Mouse (Mus musculus) olfactory bulb, adult 2 months (tissue): ENCODE results near the gene Wdr54. TPM values are rescaled to one million over a fixed set of nuclear protein-coding genes. Genes with fewer than 3 reads are reported as not detected.

Experiments used
- H3K27ac ChIP-seq: fragments of 200-500 bp; 2 replicates; pipeline ENCODE4 v1.5.1; 2012; ENCODE audit warnings: low read depth, low read length; ENCODE audit not compliant: insufficient read depth
- H3K4me1 ChIP-seq: fragments of 200-500 bp; 2 replicates; pipeline ENCODE4 v1.6.1; 2012; ENCODE audit warnings: low read length; ENCODE audit not compliant: control insufficient read depth, insufficient read depth
- H3K4me3 ChIP-seq: fragments of 200-500 bp; 2 replicates; pipeline ENCODE4 v1.5.1; 2012; ENCODE audit warnings: mild to moderate bottlenecking, low read depth, low read length, moderate library complexity; ENCODE audit not compliant: insufficient read depth
- CTCF ChIP-seq: fragments of 200-500 bp; IDR thresholded peaks from 2 replicates; pipeline ENCODE4 v1.5.1; 2012; ENCODE audit warnings: low read depth, mild to moderate bottlenecking, low read length, moderate library complexity; ENCODE audit not compliant: insufficient read depth
- POLR2A ChIP-seq: fragments of 200-500 bp; IDR thresholded peaks from 2 replicates; pipeline ENCODE4 v1.6.1; 2012; ENCODE audit warnings: mild to moderate bottlenecking, low read depth, low read length, moderate library complexity; ENCODE audit not compliant: insufficient read depth
- WGBS: fragments of 180-500 bp; shearing (Covaris S2); methylation state at CpG from one replicate; pipeline ENCODE4 v1.1.7; 2018; 5-methylcytosine and 5-hydroxymethylcytosine counted together
- polyA plus RNA-seq: library from polyadenylated mRNA; stranded (reverse); fragments of >200 nt; gene quantifications from 2 replicates; pipeline ENCODE4 v1.2.4, GENCODE M21; 2012; ENCODE audit warnings: low replicate concordance; ENCODE audit not compliant: missing spikeins, insufficient read depth, insufficient read length

The Wdr54 gene
- polyA plus RNA-seq: not detected in 2 replicates

DNA sequence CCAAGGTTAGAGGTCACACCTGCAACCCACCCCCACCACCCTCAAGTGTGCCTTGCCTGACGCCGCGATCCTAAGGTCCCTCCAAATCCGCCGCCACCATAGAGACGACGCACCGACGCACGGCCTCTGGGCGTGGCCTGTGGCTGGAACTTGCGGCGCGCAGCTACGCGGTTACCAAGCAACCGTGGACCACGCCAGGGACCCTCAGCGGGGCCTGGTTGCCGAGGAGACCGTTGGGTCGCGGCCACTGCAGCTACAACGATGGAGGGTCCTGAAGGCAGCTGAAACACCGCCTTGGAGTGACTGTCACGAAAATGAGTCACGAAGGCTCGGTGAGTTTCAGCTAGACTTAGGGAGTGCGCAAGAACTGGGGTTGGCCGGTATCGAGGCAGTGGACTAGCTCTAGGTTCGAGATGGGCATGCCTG lies at the start of gene Wdr54, which contains the start of gene 1700003E16Rik:
Wdr54 (minus strand) TSS at position 139 of the 426 bp plus-strand sequence.
1700003E16Rik (plus strand) TSS at position 146 of the 426 bp plus-strand sequence.
- under 1% methylated on average over 32 of the region's 32 CpGs for WGBS
- Histone ChIP-seq H3K27ac (no peak within 1 kb of the TSS), H3K4me1 (peaks cover 9% of the 10 kb centered on the region), H3K4me3 (peak within 1 kb of the TSS; percentile 50)
- TF ChIP-seq CTCF (no peak), POLR2A (no peak; the same call in 1 of the 2 replicates)

DNA sequence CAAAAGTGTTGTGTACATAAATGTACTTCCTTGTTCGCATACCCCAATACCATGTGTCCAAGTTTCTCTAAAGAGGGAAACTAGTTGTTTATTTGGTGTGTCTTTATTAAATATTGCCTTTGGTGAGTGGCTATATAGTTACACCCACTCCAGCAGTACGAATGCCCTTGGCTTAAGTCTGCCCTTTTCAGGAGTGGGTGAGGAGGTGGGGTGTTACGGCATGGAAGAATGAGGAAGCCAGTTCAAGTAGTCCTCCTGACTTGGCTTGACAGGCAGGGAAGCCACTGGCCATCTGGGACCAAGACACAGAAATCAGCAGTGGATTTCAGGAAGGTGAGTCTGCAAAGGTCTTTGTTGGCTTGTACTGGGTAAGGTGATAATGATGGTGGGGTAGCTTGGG lies 49.7 kb upstream of the Wdr54 start:
- Histone ChIP-seq H3K27ac (no peak overlapping the region), H3K4me1 (0 out of 2 replicates have a peak, but pooled peaks cover 2% of the 10 kb centered on the region), H3K4me3 (no peak overlapping the region)
- 88% methylated on average over 3 of the region's 3 CpGs for WGBS
- TF ChIP-seq POLR2A (no peak), CTCF (no peak)

DNA sequence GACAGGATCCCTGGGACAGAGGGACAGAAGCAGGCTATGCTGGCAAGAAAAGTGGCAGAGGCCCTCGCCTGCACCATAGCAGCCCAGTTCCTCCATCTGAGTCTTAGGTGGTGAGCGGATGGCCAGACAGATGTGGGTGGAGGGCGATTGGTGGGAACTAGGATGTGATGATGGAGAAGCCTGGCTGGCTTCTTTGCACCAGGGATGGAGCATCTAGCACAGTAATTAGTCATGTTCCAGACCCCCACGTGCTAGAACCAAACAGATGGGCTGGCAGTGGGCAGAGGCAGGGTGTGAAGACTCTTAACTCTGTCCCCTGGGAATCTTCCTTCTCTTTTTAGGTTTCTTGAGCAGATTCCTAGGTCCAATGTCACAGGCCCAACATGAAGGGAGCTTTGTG lies 47.1 kb upstream of the Wdr54 start:
- TF ChIP-seq CTCF (no peak), POLR2A (no peak)
- 80% methylated on average over 4 of the region's 4 CpGs for WGBS
- Histone ChIP-seq H3K27ac (no peak overlapping the region), H3K4me1 (0 out of 2 replicates have a peak, but pooled peaks cover 2% of the 10 kb centered on the region), H3K4me3 (no peak overlapping the region)

DNA sequence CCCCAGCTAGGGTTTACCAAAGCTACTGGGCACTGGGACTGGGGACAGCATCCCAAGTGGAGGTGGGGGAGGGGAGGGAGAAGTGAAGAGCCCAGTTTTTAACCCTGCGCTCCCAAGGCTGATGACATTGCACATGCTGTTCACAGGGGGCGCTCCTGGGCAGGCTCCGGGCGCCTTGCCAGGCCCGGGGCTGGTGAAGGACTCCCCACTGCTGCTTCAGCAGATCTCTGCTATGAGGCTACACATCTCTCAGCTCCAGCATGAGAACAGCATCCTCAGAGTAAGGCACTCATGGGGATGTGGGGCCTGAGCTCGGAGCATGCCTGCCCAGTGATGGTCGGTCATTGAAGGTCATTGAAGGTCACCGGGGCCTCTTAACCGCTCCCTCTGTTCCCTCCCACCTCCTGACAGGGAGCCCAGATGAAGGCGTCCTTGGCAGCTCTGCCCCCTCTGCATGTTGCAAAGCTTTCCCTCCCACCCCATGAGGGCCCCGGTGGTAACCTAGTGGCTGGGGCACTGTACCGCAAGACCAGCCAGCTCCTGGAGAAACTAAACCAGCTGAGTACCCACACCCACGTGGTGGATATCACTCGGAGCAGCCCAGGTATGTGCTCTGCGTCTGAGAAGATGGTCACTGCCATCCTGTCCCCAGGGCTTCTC lies 41.3 kb upstream of the Wdr54 start:
- 27% methylated on average over 15 of the region's 15 CpGs for WGBS
- H3K4me3 ChIP-seq: no peak overlapping the region
- H3K4me1 ChIP-seq: peaks cover 18% of the 10 kb centered on the region
- peak overlapping the region; percentile 34; the same call in 1 of the 2 replicates for H3K27ac ChIP-seq
- no peak for TF ChIP-seq POLR2A
- TF ChIP-seq CTCF: 0 out of 2 replicates have a peak, but pooled peaks have one; percentile 43

DNA sequence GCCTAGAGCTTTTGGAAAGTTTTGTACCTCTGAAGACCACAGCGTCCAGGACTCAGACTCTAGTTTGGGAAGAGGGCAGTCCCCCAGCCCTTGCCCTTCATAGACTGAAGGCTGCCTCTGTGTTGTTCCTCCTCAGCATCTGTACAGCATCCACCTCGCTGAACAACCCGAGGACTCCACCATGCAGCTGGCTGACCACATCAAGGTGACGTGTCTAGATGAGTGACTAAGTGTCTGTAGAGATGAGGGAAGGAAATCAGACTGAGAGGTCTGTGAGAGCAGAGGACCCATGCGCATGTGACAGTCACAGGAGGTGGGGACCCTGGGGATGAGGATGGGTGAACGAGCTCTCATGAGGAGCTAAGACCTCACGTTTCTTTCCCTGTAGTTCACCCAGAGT lies 37.4 kb upstream of the Wdr54 start:
- WGBS: 92% methylated on average over 7 of the region's 7 CpGs
- peaks cover 25% of the 10 kb centered on the region for H3K4me1 ChIP-seq
- no peak for TF ChIP-seq CTCF
- TF ChIP-seq POLR2A: no peak
- H3K27ac ChIP-seq: no peak overlapping the region
- H3K4me3 ChIP-seq: no peak overlapping the region

DNA sequence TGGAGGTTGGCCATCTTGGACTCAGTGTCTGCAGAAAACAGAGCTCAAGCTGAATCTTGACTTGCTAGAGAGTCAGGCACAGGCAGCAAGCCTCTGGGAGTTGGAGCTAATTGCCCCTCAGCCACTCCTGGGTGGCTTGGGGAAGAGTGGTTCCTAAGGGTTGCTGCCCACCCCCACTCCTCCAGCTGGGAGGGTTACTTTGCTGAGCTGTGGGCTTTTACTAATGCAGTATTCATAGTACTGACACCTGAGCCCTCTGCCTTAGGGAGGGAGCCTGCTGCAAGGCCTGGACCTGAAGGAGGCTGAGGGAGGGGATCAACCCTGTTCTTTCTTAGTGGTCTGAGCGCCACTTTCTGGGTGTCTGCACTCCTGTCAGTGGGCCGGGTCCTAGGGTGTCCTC lies 30.7 kb upstream of the Wdr54 start:
- peaks cover 54% of the 10 kb centered on the region for H3K4me1 ChIP-seq
- H3K27ac ChIP-seq: no peak overlapping the region
- TF ChIP-seq CTCF: no peak
- no peak for TF ChIP-seq POLR2A
- WGBS: 59% methylated on average over 2 of the region's 2 CpGs
- H3K4me3 ChIP-seq: peak overlapping the region; percentile 83

DNA sequence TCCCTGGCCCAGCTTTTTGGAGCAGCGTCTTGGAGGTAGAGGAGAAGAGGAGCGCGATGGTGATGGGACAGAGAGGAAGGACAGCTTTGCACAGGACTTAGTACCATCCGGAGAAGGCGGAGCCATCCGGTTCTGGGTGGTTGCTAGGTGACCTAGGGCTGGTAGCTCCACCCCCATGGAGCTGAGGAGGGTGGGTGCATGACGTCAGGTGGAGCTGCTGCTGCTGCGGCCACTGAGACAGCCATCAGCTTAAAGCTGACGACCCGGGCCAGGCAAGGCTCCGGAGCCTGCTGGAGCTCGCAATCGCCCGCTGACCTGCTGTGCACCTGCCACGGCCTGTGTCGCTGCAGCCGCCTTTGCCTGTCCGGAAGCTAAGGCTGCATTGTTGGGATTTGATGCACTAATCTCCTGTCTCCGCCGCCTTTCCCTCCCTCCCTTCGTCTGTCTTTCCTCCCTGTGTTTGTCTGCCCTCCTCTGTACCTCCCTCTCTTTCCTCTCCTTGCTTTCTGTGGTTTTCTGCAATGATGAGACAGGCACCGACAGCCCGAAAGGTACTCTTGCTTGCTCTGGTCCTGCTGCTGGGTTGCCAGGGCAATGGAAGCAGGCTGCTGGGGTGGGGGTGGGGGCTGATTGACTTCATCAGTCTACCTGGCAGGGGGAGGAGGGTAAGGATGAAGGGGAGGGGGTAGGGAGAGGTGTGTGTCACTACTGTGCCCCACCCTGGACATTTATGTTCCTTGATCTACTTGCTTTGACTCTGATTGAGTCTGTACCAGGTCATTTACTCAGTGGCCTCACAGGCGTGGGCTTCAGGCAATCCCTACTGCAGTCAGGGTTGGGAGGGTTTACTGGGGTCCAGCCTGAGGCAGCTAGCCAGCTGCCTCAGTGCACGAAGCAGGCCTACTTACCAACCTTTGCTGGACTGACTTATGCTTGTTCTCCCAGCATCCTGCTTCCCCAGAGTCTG lies 30.0 kb upstream of the Wdr54 start:
- peak overlapping the region; percentile 91 for H3K27ac ChIP-seq
- peak; percentile 29; the same call in 1 of the 2 replicates for TF ChIP-seq POLR2A
- TF ChIP-seq CTCF: no peak
- WGBS: 7% methylated on average over 25 of the region's 25 CpGs

DNA sequence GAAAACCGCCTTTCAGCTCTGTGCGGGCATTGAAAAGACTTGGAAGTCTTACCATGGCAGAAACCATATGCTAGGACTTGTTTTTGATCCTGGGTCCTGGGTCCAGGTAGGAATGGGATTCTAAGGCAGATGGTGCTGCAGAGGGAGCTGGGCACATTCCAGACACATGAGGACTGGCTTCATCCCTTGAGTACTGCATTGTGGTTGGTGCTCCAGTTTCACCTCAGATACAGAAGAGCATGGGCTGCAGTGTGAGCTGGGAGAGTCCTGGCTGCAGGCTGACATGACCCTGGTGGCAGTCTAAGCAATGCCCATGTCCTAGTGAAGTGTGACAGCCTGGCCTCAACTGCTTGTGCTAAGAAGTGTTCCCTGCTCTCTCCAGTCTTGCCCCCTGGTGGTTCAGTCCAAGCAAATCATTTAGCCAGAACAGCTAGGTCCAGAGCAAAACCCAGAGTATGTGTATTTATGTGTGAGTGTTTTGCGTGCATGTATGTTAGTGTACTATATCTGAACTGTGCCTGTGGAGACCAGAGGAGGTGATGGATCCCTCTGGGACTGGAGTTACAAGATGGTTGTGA lies 28.8 kb upstream of the Wdr54 start:
- Histone ChIP-seq H3K4me3 (no peak overlapping the region), H3K4me1 (peaks cover 61% of the 10 kb centered on the region), H3K27ac (peak overlapping the region; percentile 47)
- no peak for TF ChIP-seq POLR2A
- TF ChIP-seq CTCF: peak; percentile 7; the same call in 1 of the 2 replicates
- WGBS: 69% methylated on average over 3 of the region's 3 CpGs

More for the DNA sequence above, 30.0 kb upstream of the Wdr54 start:
- Histone ChIP-seq H3K4me3 (peak overlapping the region; percentile 83), H3K4me1 (peaks cover 55% of the 10 kb centered on the region)
